Mouse (Mus musculus) spleen, adult 2 months (tissue): ENCODE data around the gene Hipk1. TPM values are rescaled to one million over a fixed set of nuclear protein-coding genes. Genes with fewer than 3 reads are reported as not detected.
"Not testable (repeated sequence)": the region's sequence is repeated elsewhere in the genome, so short reads cannot be mapped to it uniquely, and the experiment has no call there.

Experiments used
- DNase-seq, 2 experiments: peaks; one replicate each; pipeline versions ENCODE4 v3.0.0 to v3.0.0-alpha.2; 2012 to 2021; ENCODE audit warnings: low spot score in 2 of 2, low read depth in 1 of 2
- H3K27ac ChIP-seq: fragments of 200-500 bp; 2 replicates; pipeline ENCODE4 v1.5.1; 2012; ENCODE audit warnings: low read length, inconsistent platforms; ENCODE audit not compliant: insufficient read depth
- H3K27me3 ChIP-seq: fragments of 200-500 bp; 2 replicates; pipeline ENCODE4 v1.6.1; 2012; ENCODE audit warnings: mild to moderate bottlenecking, moderate library complexity, low read length, inconsistent platforms; ENCODE audit not compliant: control insufficient read depth, insufficient read depth
- H3K36me3 ChIP-seq: fragments of 200-500 bp; 2 replicates; pipeline ENCODE4 v1.6.1; 2012; ENCODE audit warnings: mild to moderate bottlenecking, low read length, inconsistent platforms; ENCODE audit not compliant: control insufficient read depth, insufficient read depth
- H3K4me1 ChIP-seq: fragments of 200-500 bp; 2 replicates; pipeline ENCODE4 v1.6.1; 2011; ENCODE audit warnings: inconsistent platforms; ENCODE audit not compliant: control insufficient read depth, insufficient read depth, insufficient read length
- H3K4me3 ChIP-seq: fragments of 200-500 bp; 2 replicates; pipeline ENCODE4 v1.5.1; 2011; ENCODE audit warnings: mild to moderate bottlenecking, inconsistent platforms; ENCODE audit not compliant: insufficient read depth, insufficient read length; ENCODE audit errors: extremely low read depth
- CTCF ChIP-seq: fragments of 200-500 bp; IDR thresholded peaks from 2 replicates; pipeline ENCODE4 v1.5.1; 2011; ENCODE audit warnings: mild to moderate bottlenecking, inconsistent platforms; ENCODE audit not compliant: insufficient read depth, insufficient read length, insufficient replicate concordance; ENCODE audit errors: extremely low read depth
- POLR2A ChIP-seq: fragments of 200-500 bp; IDR thresholded peaks from 2 replicates; pipeline ENCODE4 v1.6.1; 2011; ENCODE audit warnings: low read depth, low read length, inconsistent platforms
- WGBS: fragments of 180-500 bp; shearing (Covaris S2); methylation state at CpG from one replicate; pipeline ENCODE4 v1.1.7; 2018; 5-methylcytosine and 5-hydroxymethylcytosine counted together
- polyA plus RNA-seq: library from polyadenylated mRNA; depleted of rRNA; stranded (reverse); fragments of >200 nt; gene quantifications from 2 replicates; pipeline ENCODE4 v1.2.3, GENCODE M21; 2012; rRNA removed

Gene Hipk1
- 72.4 and 84.4 TPM in 2 replicates for polyA plus RNA-seq

- TF ChIP-seq POLR2A, result peak; percentile 88
- no peak for TF ChIP-seq CTCF
- peaks cover 14% of the 10 kb centered on the region for H3K4me1 ChIP-seq
- DNase-seq, result peak; percentile 79 to 95
- no peaks in the 10 kb centered on the region for H3K27me3 ChIP-seq
- WGBS, result 15% methylated on average over 49 of the region's 49 CpGs
- peak within 1 kb of the TSS; percentile 97 for H3K27ac ChIP-seq
- peak within 1 kb of the TSS; percentile 98 for H3K4me3 ChIP-seq
- H3K36me3 ChIP-seq, result no peaks in the 10 kb centered on the region
Observed at GRCm38 (mm10) chr3:103791230-103792110, at the start of gene Hipk1. Hipk1 (minus strand) TSS chr3:103791563.

GRCm38 (mm10) chr3:103840946-103841345 lies 49.6 kb upstream of the Hipk1 start:
- H3K36me3 ChIP-seq, H3K27me3 ChIP-seq, H3K27ac ChIP-seq, H3K4me3 ChIP-seq, H3K4me1 ChIP-seq, DNase-seq: not testable (repeated sequence)
- WGBS, result 73% methylated on average over 7 of the region's 7 CpGs

- H3K4me3 ChIP-seq, DNase-seq, H3K27ac ChIP-seq, H3K36me3 ChIP-seq, H3K27me3 ChIP-seq, H3K4me1 ChIP-seq: not testable (repeated sequence)
- WGBS, result 91% methylated on average over 3 of the region's 3 CpGs
Observed at GRCm38 (mm10) chr3:103840195-103840594, 48.8 kb upstream of the Hipk1 start.

GRCm38 (mm10) chr3:103839711-103840110 lies 48.3 kb upstream of the Hipk1 start:
- Histone ChIP-seq H3K27me3 (no peaks in the 10 kb centered on the region), H3K27ac (no peak overlapping the region), H3K4me3 (no peak overlapping the region), H3K4me1 (peaks cover 2% of the 10 kb centered on the region; the same call in 1 of the 2 replicates), H3K36me3 (no peaks in the 10 kb centered on the region)
- no peak for DNase-seq
- 94% methylated on average over 6 of the region's 6 CpGs for WGBS
- TF ChIP-seq POLR2A (no peak), CTCF (no peak)

- DNase-seq, result no peak
- Histone ChIP-seq H3K36me3 (no peaks in the 10 kb centered on the region), H3K27ac (no peak overlapping the region), H3K4me1 (peaks cover 2% of the 10 kb centered on the region; the same call in 1 of the 2 replicates), H3K4me3 (no peak overlapping the region), H3K27me3 (no peaks in the 10 kb centered on the region)
- WGBS, result 98% methylated on average over 5 of the region's 5 CpGs
- TF ChIP-seq CTCF (no peak), POLR2A (no peak)
Observed at GRCm38 (mm10) chr3:103836453-103836852, 45.1 kb upstream of the Hipk1 start.

- TF ChIP-seq CTCF (no peak), POLR2A (no peak)
- Histone ChIP-seq H3K27ac (no peak overlapping the region), H3K36me3 (no peaks in the 10 kb centered on the region), H3K4me1 (peaks cover 5% of the 10 kb centered on the region), H3K27me3 (no peaks in the 10 kb centered on the region), H3K4me3 (no peak overlapping the region)
- DNase-seq, result no peak
- WGBS, result 68% methylated on average over 10 of the region's 10 CpGs
Observed at GRCm38 (mm10) chr3:103835951-103836310, 44.6 kb upstream of the Hipk1 start.

- H3K27me3 ChIP-seq, result no peaks in the 10 kb centered on the region
- DNase-seq, result no peak
- no peak overlapping the region for H3K4me3 ChIP-seq
- no peaks in the 10 kb centered on the region for H3K36me3 ChIP-seq
- no peak overlapping the region for H3K27ac ChIP-seq
- H3K4me1 ChIP-seq, result peaks cover 5% of the 10 kb centered on the region
- 69% methylated on average over 6 of the region's 6 CpGs for WGBS
- TF ChIP-seq POLR2A (no peak), CTCF (no peak)
Observed at GRCm38 (mm10) chr3:103835272-103835950, 44.0 kb upstream of the Hipk1 start.
